Mouse (Mus musculus): Measurements from ENCODE around the gene Stum.

DNA sequence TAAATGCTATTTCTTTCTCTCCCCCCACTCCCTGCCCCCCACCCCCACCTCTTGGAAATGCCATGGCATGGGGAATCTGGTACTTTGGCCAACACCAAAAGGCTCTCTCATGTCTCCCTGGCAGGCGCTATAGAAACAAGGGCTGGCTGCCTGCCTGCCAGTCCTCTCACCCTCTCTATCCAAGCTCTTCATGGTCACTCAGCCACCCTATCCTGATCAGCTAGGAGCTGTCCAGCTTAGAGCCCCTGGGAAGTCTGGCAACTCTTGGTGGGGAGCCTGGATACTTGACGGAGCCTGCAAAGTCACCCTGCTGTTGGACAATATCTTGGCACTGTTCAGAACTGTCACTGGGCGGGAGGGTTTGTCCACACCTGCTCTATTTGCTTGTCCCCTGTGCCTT lies 24.6 kb downstream of the Stum start:
- TF ChIP-seq CTCF (IDR thresholded peaks at IDR 0.05; ENCODE audit: low read depth, low read length) (no peak), POLR2A (IDR thresholded peaks at IDR 0.05; ENCODE audit: extremely low read depth, insufficient read depth, low read length) (no peak)
